Mouse (Mus musculus) lung, embryonic 14.5 days (tissue): Measurements from ENCODE around the gene Gkn2. TPM values are rescaled to one million over a fixed set of nuclear protein-coding genes. Genes with fewer than 3 reads are reported as not detected.

ENCODE experiments used
- ATAC-seq: fragments of 200-750 bp; cut with Nextera tagmentation; 2 replicates; pipeline ENCODE4 v1.8.0; 2017; ENCODE audit warnings: mild to moderate bottlenecking, moderate TSS enrichment, moderate library complexity; ENCODE audit not compliant: insufficient read depth
- DNase-seq: peaks from one replicate; pipeline ENCODE4 v3.0.0-alpha.2; 2015
- H3K27ac ChIP-seq: fragments of 300-500 bp; sonication (generic); 2 replicates; pipeline ENCODE4 v1.5.1; 2014; ENCODE audit warnings: low read depth, mild to moderate bottlenecking, moderate library complexity
- H3K27me3 ChIP-seq: fragments of 300-500 bp; sonication (generic); 2 replicates; pipeline ENCODE4 v1.6.1; 2014; ENCODE audit warnings: low read length, control low read depth; ENCODE audit not compliant: insufficient read depth
- H3K36me3 ChIP-seq: fragments of 300-500 bp; sonication (generic); 2 replicates; pipeline ENCODE4 v1.6.1; 2014; ENCODE audit warnings: control low read depth; ENCODE audit not compliant: insufficient read depth
- H3K4me1 ChIP-seq: fragments of 300-500 bp; sonication (generic); 2 replicates; pipeline ENCODE4 v1.6.1; 2014; ENCODE audit warnings: antibody characterized with exemption, control low read depth; ENCODE audit not compliant: insufficient read depth
- H3K4me2 ChIP-seq: fragments of 300-500 bp; sonication (generic); 2 replicates; pipeline ENCODE4 v1.6.1; 2014; ENCODE audit warnings: mild to moderate bottlenecking
- H3K4me3 ChIP-seq: fragments of 300-500 bp; sonication (generic); 2 replicates; pipeline ENCODE4 v1.5.1; 2014; ENCODE audit warnings: low read depth, low read length
- H3K9ac ChIP-seq: fragments of 300-500 bp; sonication (generic); 2 replicates; pipeline ENCODE4 v1.6.1; 2014
- H3K9me3 ChIP-seq: fragments of 300-500 bp; sonication (generic); 2 replicates; pipeline ENCODE4 v1.6.1; 2016; ENCODE audit warnings: low read depth, low read length, control low read depth
- CTCF ChIP-seq: IDR thresholded peaks from 2 replicates; pipeline ENCODE4 v1.5.1; 2016; ENCODE audit warnings: antibody characterized with exemption, low read depth
- WGBS: fragments of 180-500 bp; shearing (Covaris S2); extraction: QIAGEN DNeasy Blood & Tissue Kit; methylation state at CpG from one replicate; pipeline ENCODE4 v1.1.7; 2014; 5-methylcytosine and 5-hydroxymethylcytosine counted together
- polyA plus RNA-seq: library from polyadenylated mRNA; unstranded; fragments of >200 nt; fragmentation: Nextera tagmentation; extraction: Ambion mirVana; gene quantifications from 2 replicates; pipeline ENCODE4 v1.2.1, GENCODE M21; 2014

The Gkn2 gene
- polyA plus RNA-seq, 1 experiment from 2014 or later = not detected

DNA sequence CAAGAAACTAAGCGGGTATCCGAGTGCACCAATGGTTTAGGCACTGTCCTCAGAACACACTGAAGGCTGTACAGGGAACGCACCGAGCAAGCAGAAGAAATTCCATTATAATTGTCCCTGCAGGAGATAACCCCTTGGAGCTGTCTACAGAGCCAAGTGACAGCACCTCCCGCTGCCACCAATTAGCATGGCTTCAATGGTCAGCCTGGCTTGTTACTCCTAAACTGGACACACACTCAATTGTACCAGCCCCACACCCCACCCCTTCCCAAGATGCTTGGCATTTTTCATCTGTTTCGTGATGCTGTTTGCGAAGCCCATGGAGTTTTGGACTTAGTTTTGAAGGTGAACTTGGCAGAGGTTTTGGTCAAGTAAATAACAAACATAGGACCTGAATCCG lies 54.5 kb downstream of the Gkn2 start:
- ATAC-seq (no peak), DNase-seq (no peak)
- Histone ChIP-seq H3K27ac (no peak overlapping the region), H3K4me3 (no peak overlapping the region), H3K27me3 (no peaks in the 10 kb centered on the region), H3K36me3 (no peaks in the 10 kb centered on the region), H3K9ac (no peak overlapping the region), H3K4me1 (no peaks in the 10 kb centered on the region), H3K4me2 (no peak overlapping the region), H3K9me3 (no peaks in the 10 kb centered on the region)
- TF ChIP-seq CTCF = no peak
- 62% methylated on average over 8 of the region's 8 CpGs for WGBS

- Histone ChIP-seq H3K9ac (no peak within 1 kb of the TSS), H3K27ac (no peak within 1 kb of the TSS), H3K27me3 (no peaks in the 10 kb centered on the region)
Observed at GRCm38 (mm10) chr6:87428487-87429044, 55.4 kb downstream of the Gkn2 start, which contains the start of gene Bmp10. Gene Bmp10, plus strand, starts transcription at chr6:87428994.

More at GRCm38 (mm10) chr6:87428487-87429044, 55.4 kb downstream of the Gkn2 start, which contains the start of gene Bmp10:
- 38% methylated on average over 7 of the region's 7 CpGs for WGBS
- ATAC-seq = no peak; the same call in 1 of the 2 replicates
- TF ChIP-seq CTCF = no peak
- Histone ChIP-seq H3K36me3 (no peaks in the 10 kb centered on the region), H3K4me3 (no peak within 1 kb of the TSS), H3K4me2 (no peak within 1 kb of the TSS), H3K9me3 (no peaks in the 10 kb centered on the region), H3K4me1 (no peaks in the 10 kb centered on the region)
- DNase-seq = peak; percentile 17

Other genes starting within 250 kb of the Gkn2 start
- gene Antxr1, start 37.5 kb upstream of the Gkn2 start, polyA plus RNA-seq = 15.5 and 16.8 TPM in 2 replicates
- not detected in 2 replicates for gene Gkn1, start 22.4 kb upstream of the Gkn2 start, polyA plus RNA-seq
- 2.0 and 2.3 TPM in 2 replicates for gene Gkn3, start 15.6 kb downstream of the Gkn2 start, polyA plus RNA-seq
- gene Bmp10, start 55.6 kb downstream of the Gkn2 start, polyA plus RNA-seq = not detected in 2 replicates
- gene Arhgap25, start 159.9 kb downstream of the Gkn2 start, polyA plus RNA-seq = 8.2 and 8.7 TPM in 2 replicates
- 2.5 and 3.2 TPM in 2 replicates for gene Prokr1, start 217.4 kb downstream of the Gkn2 start, polyA plus RNA-seq